Mouse (Mus musculus) embryonic facial prominence, embryonic 12.5 days (tissue): ENCODE measurements around the gene Pawr. TPM values are rescaled to one million over a fixed set of nuclear protein-coding genes. Genes with fewer than 3 reads are reported as not detected.
A peak's percentile ranks its signal among the peaks of the same experiment; 100 is the strongest.
"Not testable (repeated sequence)": the region's sequence is repeated elsewhere in the genome, so short reads cannot be mapped to it uniquely, and the experiment has no call there.

Experiments
- ATAC-seq: fragments of 200-750 bp; cut with Nextera tagmentation; 2 replicates; pipeline ENCODE4 v1.8.0; 2017; ENCODE audit not compliant: insufficient number of reproducible peaks, insufficient read depth, low FRiP score, low TSS enrichment
- H3K27ac ChIP-seq: fragments of 300-500 bp; sonication (generic); 2 replicates; pipeline ENCODE4 v1.5.1; 2016; ENCODE audit warnings: mild to moderate bottlenecking
- H3K27me3 ChIP-seq: fragments of 300-500 bp; sonication (generic); 2 replicates; pipeline ENCODE4 v1.6.1; 2016; ENCODE audit warnings: mild to moderate bottlenecking, moderate library complexity
- H3K36me3 ChIP-seq: fragments of 300-500 bp; sonication (generic); 2 replicates; pipeline ENCODE4 v1.6.1; 2016; ENCODE audit warnings: mild to moderate bottlenecking
- H3K4me1 ChIP-seq: fragments of 300-500 bp; sonication (generic); 2 replicates; pipeline ENCODE4 v1.6.1; 2016
- H3K4me2 ChIP-seq: fragments of 300-500 bp; sonication (generic); replicated peaks from 2 replicates; pipeline ENCODE4 v1.6.1; 2016; ENCODE audit warnings: mild to moderate bottlenecking, moderate library complexity
- H3K4me3 ChIP-seq: fragments of 300-500 bp; sonication (generic); 2 replicates; pipeline ENCODE4 v1.5.1; 2016; ENCODE audit warnings: mild to moderate bottlenecking
- H3K9ac ChIP-seq: fragments of 300-500 bp; sonication (generic); 2 replicates; pipeline ENCODE4 v1.6.1; 2016; ENCODE audit warnings: mild to moderate bottlenecking, moderate library complexity
- H3K9me3 ChIP-seq: fragments of 300-500 bp; sonication (generic); 2 replicates; pipeline ENCODE4 v1.6.1; 2016; ENCODE audit warnings: mild to moderate bottlenecking, moderate library complexity
- WGBS: fragments of 180-500 bp; shearing (Covaris S2); methylation state at CpG from one replicate; pipeline ENCODE4 v1.1.7; 2016; 5-methylcytosine and 5-hydroxymethylcytosine counted together
- polyA plus RNA-seq: library from polyadenylated mRNA; unstranded; fragments of >200 nt; fragmentation: Nextera tagmentation; extraction: Ambion mirVana; gene quantifications from 2 replicates; pipeline ENCODE4 v1.2.1, GENCODE M21; 2016

Gene Pawr
- polyA plus RNA-seq, 1 experiment from 2014 or later: 9.2 TPM

GRCm38 (mm10) chr10:108414936-108415635 lies 83.2 kb downstream of the Pawr start:
- no peak overlapping the region for H3K27ac ChIP-seq
- WGBS: 89% methylated on average over 14 of the region's 14 CpGs
- no peaks in the 10 kb centered on the region for H3K27me3 ChIP-seq
- no peaks in the 10 kb centered on the region for H3K9me3 ChIP-seq
- no peaks in the 10 kb centered on the region for H3K36me3 ChIP-seq
- H3K4me3 ChIP-seq: no peak overlapping the region
- ATAC-seq: no peak
- no peak overlapping the region for H3K9ac ChIP-seq
- H3K4me2 ChIP-seq: no peak overlapping the region
- no peaks in the 10 kb centered on the region for H3K4me1 ChIP-seq

GRCm38 (mm10) chr10:108417448-108417847 lies 85.5 kb downstream of the Pawr start:
- no peak for ATAC-seq
- H3K4me2 ChIP-seq: no peak overlapping the region
- no peak overlapping the region for H3K4me3 ChIP-seq
- no peaks in the 10 kb centered on the region for H3K27me3 ChIP-seq
- no peaks in the 10 kb centered on the region for H3K9me3 ChIP-seq
- H3K4me1 ChIP-seq: no peaks in the 10 kb centered on the region
- H3K27ac ChIP-seq: no peak overlapping the region
- WGBS: 72% methylated on average over 5 of the region's 5 CpGs
- H3K36me3 ChIP-seq: no peaks in the 10 kb centered on the region
- no peak overlapping the region for H3K9ac ChIP-seq

- ATAC-seq: no peak
- no peaks in the 10 kb centered on the region for H3K36me3 ChIP-seq
- peaks cover 6% of the 10 kb centered on the region for H3K4me1 ChIP-seq
- H3K4me2 ChIP-seq: no peak overlapping the region
- 94% methylated on average over 10 of the region's 10 CpGs for WGBS
- H3K27ac ChIP-seq: no peak overlapping the region
- H3K4me3 ChIP-seq: no peak overlapping the region
- no peaks in the 10 kb centered on the region for H3K9me3 ChIP-seq
- H3K27me3 ChIP-seq: no peaks in the 10 kb centered on the region
- no peak overlapping the region for H3K9ac ChIP-seq
Observed at GRCm38 (mm10) chr10:108430553-108430952, 98.6 kb downstream of the Pawr start.

GRCm38 (mm10) chr10:108432194-108432593 lies 100.3 kb downstream of the Pawr start:
- H3K9me3 ChIP-seq: no peaks in the 10 kb centered on the region
- ATAC-seq: no peak
- no peaks in the 10 kb centered on the region for H3K27me3 ChIP-seq
- H3K27ac ChIP-seq: no peak overlapping the region
- H3K4me1 ChIP-seq: peaks cover 6% of the 10 kb centered on the region
- 13% methylated on average over 10 of the region's 10 CpGs for WGBS
- no peak overlapping the region for H3K4me3 ChIP-seq
- H3K36me3 ChIP-seq: no peaks in the 10 kb centered on the region
- no peak overlapping the region for H3K4me2 ChIP-seq
- no peak overlapping the region for H3K9ac ChIP-seq

- H3K9ac ChIP-seq: no peak overlapping the region
- 0 out of 2 replicates have a peak overlapping the region, but pooled peaks have one; percentile 3 for H3K4me3 ChIP-seq
- WGBS: 7% methylated on average over 15 of the region's 15 CpGs
- H3K27me3 ChIP-seq: no peaks in the 10 kb centered on the region
- H3K4me1 ChIP-seq: peaks cover 6% of the 10 kb centered on the region
- H3K4me2 ChIP-seq: peak overlapping the region; percentile 36
- H3K9me3 ChIP-seq: no peaks in the 10 kb centered on the region
- H3K36me3 ChIP-seq: no peaks in the 10 kb centered on the region
- no peak; the same call in 1 of the 2 replicates for ATAC-seq
- no peak overlapping the region for H3K27ac ChIP-seq
Observed at GRCm38 (mm10) chr10:108433976-108434375, 102.1 kb downstream of the Pawr start.

GRCm38 (mm10) chr10:108435616-108436015 lies 103.7 kb downstream of the Pawr start:
- Histone ChIP-seq H3K36me3 (no peaks in the 10 kb centered on the region), H3K9me3 (no peaks in the 10 kb centered on the region), H3K4me2 (no peak overlapping the region), H3K27ac (no peak overlapping the region), H3K4me1 (peaks cover 6% of the 10 kb centered on the region), H3K4me3 (no peak overlapping the region), H3K27me3 (no peaks in the 10 kb centered on the region), H3K9ac (no peak overlapping the region)
- 32% methylated on average over 5 of the region's 5 CpGs for WGBS
- no peak for ATAC-seq

GRCm38 (mm10) chr10:108436365-108436764 lies 104.4 kb downstream of the Pawr start:
- Histone ChIP-seq H3K4me3 (no peak overlapping the region), H3K4me2 (no peak overlapping the region), H3K36me3 (no peaks in the 10 kb centered on the region), H3K4me1 (peaks cover 6% of the 10 kb centered on the region), H3K27ac (no peak overlapping the region), H3K27me3 (no peaks in the 10 kb centered on the region), H3K9ac (no peak overlapping the region), H3K9me3 (no peaks in the 10 kb centered on the region)
- ATAC-seq: no peak
- WGBS: 37% methylated on average over 8 of the region's 8 CpGs

- H3K9ac ChIP-seq, H3K9me3 ChIP-seq, ATAC-seq, H3K27me3 ChIP-seq, H3K4me3 ChIP-seq, H3K4me1 ChIP-seq, H3K4me2 ChIP-seq, H3K36me3 ChIP-seq, H3K27ac ChIP-seq: not testable (repeated sequence)
- 94% methylated on average over 5 of the region's 5 CpGs for WGBS
Observed at GRCm38 (mm10) chr10:108440251-108440650, 108.3 kb downstream of the Pawr start.

- Histone ChIP-seq H3K4me1 (peaks cover 5% of the 10 kb centered on the region), H3K4me2 (no peak overlapping the region), H3K27ac (no peak overlapping the region), H3K9me3 (no peaks in the 10 kb centered on the region), H3K36me3 (no peaks in the 10 kb centered on the region), H3K9ac (no peak overlapping the region), H3K4me3 (no peak overlapping the region), H3K27me3 (peaks cover 5% of the 10 kb centered on the region; the same call in 1 of the 2 replicates)
- 54% methylated on average over 19 of the region's 19 CpGs for WGBS
- no peak for ATAC-seq
Observed at GRCm38 (mm10) chr10:108443931-108444876, 112.3 kb downstream of the Pawr start.

- Histone ChIP-seq H3K36me3 (no peaks in the 10 kb centered on the region), H3K27me3 (peaks cover 5% of the 10 kb centered on the region; the same call in 1 of the 2 replicates), H3K27ac (no peak overlapping the region), H3K9me3 (no peaks in the 10 kb centered on the region), H3K9ac (no peak overlapping the region), H3K4me3 (no peak overlapping the region), H3K4me1 (peaks cover 5% of the 10 kb centered on the region), H3K4me2 (no peak overlapping the region)
- ATAC-seq: no peak
- 62% methylated on average over 4 of the region's 4 CpGs for WGBS
Observed at GRCm38 (mm10) chr10:108445123-108445522, 113.2 kb downstream of the Pawr start.

- Histone ChIP-seq H3K36me3 (no peaks in the 10 kb centered on the region), H3K9ac (no peak overlapping the region), H3K27me3 (peaks cover 5% of the 10 kb centered on the region; the same call in 1 of the 2 replicates), H3K9me3 (no peaks in the 10 kb centered on the region), H3K4me3 (no peak overlapping the region), H3K27ac (no peak overlapping the region), H3K4me1 (peaks cover 5% of the 10 kb centered on the region), H3K4me2 (peak overlapping the region; percentile 29)
- 64% methylated on average over 10 of the region's 10 CpGs for WGBS
- no peak for ATAC-seq
Observed at GRCm38 (mm10) chr10:108445606-108446005, 113.7 kb downstream of the Pawr start.
